ENCODE assay signal across 14 mouse cellular contexts in the genomic region with DNA sequence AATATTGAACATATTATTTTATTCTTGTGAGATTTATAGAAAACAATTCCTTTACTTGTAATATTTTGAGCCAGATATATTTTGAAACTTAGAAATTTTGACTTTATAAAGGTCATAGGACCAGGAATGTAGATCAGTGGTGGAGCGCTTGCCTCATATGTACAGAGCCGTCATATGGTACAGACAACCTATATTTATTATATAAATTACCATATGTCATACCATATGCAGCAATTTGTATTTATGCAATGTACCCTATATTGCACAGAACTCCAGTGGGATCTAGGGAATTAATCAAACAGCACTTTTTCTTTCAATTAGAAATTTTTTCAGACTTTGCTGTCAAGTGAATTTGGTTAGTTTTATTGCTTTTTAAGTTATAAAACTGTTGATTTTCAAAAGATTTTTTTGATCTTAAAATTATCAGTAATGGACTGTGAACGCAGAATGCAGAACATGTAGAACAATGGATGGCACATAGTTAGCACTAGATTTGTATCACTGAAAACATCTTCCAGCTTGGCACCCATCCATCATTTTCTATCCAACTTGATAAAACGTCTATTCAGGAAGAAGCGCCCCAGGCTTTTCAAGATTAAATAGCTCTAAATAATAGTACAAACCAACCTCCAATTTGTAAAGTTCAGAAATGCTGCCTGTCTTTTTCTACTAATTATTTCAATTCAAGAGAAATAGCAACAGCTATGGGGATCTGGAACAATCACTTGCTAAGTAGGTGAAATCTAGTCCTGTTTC.
"Had no signal": no experiment of that assay in that cellular context is flagged by ENCODE, and none has a peak within 500 bp of the region (broad histone marks: within the 10 kb centered on the region; RNA-seq: fewer than 3 reads in every experiment).

No protein-coding gene starts in this region.

- H3K9ac ChIP-seq: kidney, embryonic 15.5 days; liver, embryonic 15.5 days had no signal

- ATAC-seq: lung, postnatal 0 days had no signal

- H3K4me2 ChIP-seq: kidney, embryonic 15.5 days; liver, embryonic 11.5 days; liver, embryonic 15.5 days had no signal

- H3K4me1 ChIP-seq: kidney, embryonic 15.5 days; liver, embryonic 15.5 days had no signal

- H3K36me3 ChIP-seq: kidney, embryonic 15.5 days; limb, embryonic 10.5 days; liver, embryonic 15.5 days had no signal

- DNase-seq: kidney, adult 2 months; kidney, postnatal 25 days; lung, adult 2 months; lung, postnatal 36 days; right cerebral cortex, postnatal 4 days; spleen, adult 18-20 months; thymus, adult 2 months; thymus, postnatal 25 days had no signal

- H3K4me3 ChIP-seq: kidney, embryonic 15.5 days; left cerebral cortex, adult 2 months; limb, embryonic 10.5 days; liver, embryonic 15.5 days had no signal

- H3K27ac ChIP-seq: kidney, embryonic 15.5 days; left cerebral cortex, adult 2 months; limb, embryonic 10.5 days; liver, embryonic 15.5 days had no signal

- H3K9me3 ChIP-seq: kidney, embryonic 15.5 days; limb, embryonic 10.5 days; liver, embryonic 15.5 days had no signal

- H3K27me3 ChIP-seq: kidney, embryonic 15.5 days; liver, embryonic 15.5 days had no signal
